Mouse (Mus musculus): Measurements from ENCODE around the gene Shkbp1. TPM values are rescaled to one million over a fixed set of nuclear protein-coding genes. Genes with fewer than 3 reads are reported as not detected.

The Shkbp1 gene
- total and polyA plus RNA-seq, 3 experiments: 23.3 to 62.8 (median 30.8) TPM

GRCm38 (mm10) chr7:27328648-27329047, 27.2 kb downstream of the Shkbp1 start:
- Histone ChIP-seq H3K9me3 (replicated peaks; ENCODE audit: low read length) (no peaks in the 10 kb centered on the region), H3K4me1 (ENCODE audit: control insufficient read depth in 1 of 2, insufficient read depth in 2 of 2) (peaks cover 4 to 37% of the 10 kb centered on the region in 2 experiments), H3K4me3 (replicated peaks in 1 of 3; ENCODE audit: low read depth in 2 of 3, low read length in 2 of 3, poor library complexity in 1 of 3) (no peak overlapping the region), H3K27me3 (replicated peaks) (peaks cover 19% of the 10 kb centered on the region), H3K9ac (ENCODE audit: insufficient read depth, low read depth) (no peak overlapping the region), H3K27ac (ENCODE audit: insufficient read depth, low read depth) (no peak overlapping the region), H3K36me3 (replicated peaks in 1 of 2; ENCODE audit: control insufficient read depth in 1 of 2, insufficient read depth in 1 of 2, low read length in 1 of 2) (no peaks in the 10 kb centered on the region), H3K79me2 (replicated peaks; ENCODE audit: control insufficient read depth, extremely low read depth, insufficient read depth, poor library complexity, severe bottlenecking) (no peaks in the 10 kb centered on the region), H3K4me2 (ENCODE audit: insufficient read depth, low read depth, poor library complexity, severe bottlenecking) (peak overlapping the region; percentile 33; the same call in 1 of the 2 replicates)
- dilution Hi-C loops (cut with MboI; ENCODE audit: extremely low pct_ligation_motif_present, extremely low pct_unique_long_range_greater_than_20kb, low sequenced_read_pairs) (no loop called here), in situ Hi-C loops (cut with MboI; ENCODE audit: low pct_ligation_motif_present, low pct_unique_long_range_greater_than_20kb, low sequenced_read_pairs) (no loop called here)
- no peak for DNase-seq (ENCODE audit: extremely low read depth)
- no peak for TF ChIP-seq USF1 (IDR thresholded peaks at IDR 0.05; ENCODE audit: low read depth, low read length)
- TF ChIP-seq CTCF (conservative IDR thresholded peaks at IDR 0.05 in 1 of 2, IDR thresholded peaks at IDR 0.05 in 1 of 2; ENCODE audit: low read depth in 2 of 2, low read length in 2 of 2): no peak
- no peak for TF ChIP-seq SMC3 (IDR thresholded peaks at IDR 0.05; ENCODE audit: low read depth, low read length)
- no peak for TF ChIP-seq NELFE (IDR thresholded peaks at IDR 0.05; ENCODE audit: low read depth, low read length)
- no peak for TF ChIP-seq MXI1 (IDR thresholded peaks at IDR 0.05; ENCODE audit: low read depth, low read length)
- no peak for TF ChIP-seq MYC (IDR thresholded peaks at IDR 0.05; ENCODE audit: low read depth, low read length)
- TF ChIP-seq NRF1 (IDR thresholded peaks at IDR 0.05; ENCODE audit: low read depth, low read length): no peak
- TF ChIP-seq JUND (conservative IDR thresholded peaks at IDR 0.05; ENCODE audit: low read depth, low read length): no peak
- TF ChIP-seq RAD21 (IDR thresholded peaks at IDR 0.05; ENCODE audit: low read depth, low read length): no peak
- no peak for TF ChIP-seq ZKSCAN1 (IDR thresholded peaks at IDR 0.05; ENCODE audit: borderline replicate concordance, low read depth, low read length)
- no peak for TF ChIP-seq SIN3A (IDR thresholded peaks at IDR 0.05; ENCODE audit: low read length)
- no peak for TF ChIP-seq CHD2 (IDR thresholded peaks at IDR 0.05; ENCODE audit: low read length)
- TF ChIP-seq TCF12 (IDR thresholded peaks at IDR 0.05; ENCODE audit: low read depth, low read length): no peak
- no peak for TF ChIP-seq POLR2AphosphoS2 (IDR thresholded peaks at IDR 0.05; ENCODE audit: low read depth, low read length)
- TF ChIP-seq ZNF384 (IDR thresholded peaks at IDR 0.05; ENCODE audit: low read depth, low read length): no peak
- TF ChIP-seq UBTF (IDR thresholded peaks at IDR 0.05; ENCODE audit: low read depth, low read length): no peak

DNA sequence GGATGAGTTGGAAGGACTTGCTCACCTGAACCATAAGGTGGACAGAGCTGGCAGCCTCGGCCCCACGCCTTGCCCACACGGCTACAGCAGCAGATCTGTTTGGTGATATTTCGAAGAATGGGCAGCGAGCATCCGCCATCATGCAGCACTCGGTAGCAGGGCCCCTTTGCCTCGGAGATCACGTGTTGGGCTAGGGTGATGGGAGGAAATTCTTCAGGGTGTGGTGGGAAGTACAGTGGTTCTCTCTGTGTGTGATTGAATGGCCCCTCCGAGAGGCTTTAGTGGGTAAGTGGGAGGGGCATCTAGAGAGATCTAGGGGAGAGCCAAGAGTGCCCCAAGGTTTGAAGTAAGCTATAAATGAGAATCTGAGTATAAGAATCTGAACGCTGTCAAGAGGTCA, 27.7 kb downstream of the Shkbp1 start:
- Histone ChIP-seq H3K9me3 (replicated peaks; ENCODE audit: low read length) (no peaks in the 10 kb centered on the region), H3K79me2 (replicated peaks; ENCODE audit: control insufficient read depth, extremely low read depth, insufficient read depth, poor library complexity, severe bottlenecking) (no peaks in the 10 kb centered on the region), H3K27ac (ENCODE audit: insufficient read depth, low read depth) (no peak overlapping the region), H3K4me3 (replicated peaks in 1 of 3; ENCODE audit: low read depth in 2 of 3, low read length in 2 of 3, poor library complexity in 1 of 3) (no peak overlapping the region), H3K36me3 (replicated peaks in 1 of 2; ENCODE audit: control insufficient read depth in 1 of 2, insufficient read depth in 1 of 2, low read length in 1 of 2) (no peaks in the 10 kb centered on the region), H3K4me2 (ENCODE audit: insufficient read depth, low read depth, poor library complexity, severe bottlenecking) (no peak overlapping the region), H3K4me1 (ENCODE audit: control insufficient read depth in 1 of 2, insufficient read depth in 2 of 2) (peaks cover 4 to 35% of the 10 kb centered on the region in 2 experiments), H3K9ac (ENCODE audit: insufficient read depth, low read depth) (no peak overlapping the region), H3K27me3 (replicated peaks) (peaks cover 16% of the 10 kb centered on the region)
- no peak for DNase-seq (ENCODE audit: extremely low read depth)
- TF ChIP-seq JUN (IDR thresholded peaks at IDR 0.05; ENCODE audit: insufficient read depth, low read depth, low read length): no peak
- TF ChIP-seq HCFC1 (IDR thresholded peaks at IDR 0.05; ENCODE audit: low read depth, low read length): no peak
- no peak for TF ChIP-seq PAX5 (IDR thresholded peaks at IDR 0.05; ENCODE audit: low read length)
- TF ChIP-seq NELFE (IDR thresholded peaks at IDR 0.05; ENCODE audit: low read depth, low read length): no peak
- TF ChIP-seq ZKSCAN1 (IDR thresholded peaks at IDR 0.05; ENCODE audit: borderline replicate concordance, low read depth, low read length): no peak
- TF ChIP-seq TBP (conservative IDR thresholded peaks at IDR 0.05; ENCODE audit: low read depth, low read length): no peak
- no peak for TF ChIP-seq USF1 (IDR thresholded peaks at IDR 0.05; ENCODE audit: low read depth, low read length)
- TF ChIP-seq KAT2A (IDR thresholded peaks at IDR 0.05; ENCODE audit: insufficient replicate concordance, low read length): no peak
- no peak for TF ChIP-seq RCOR1 (conservative IDR thresholded peaks at IDR 0.05; ENCODE audit: low read depth, low read length)
- TF ChIP-seq USF2 (conservative IDR thresholded peaks at IDR 0.05; ENCODE audit: low read depth, low read length): no peak
- TF ChIP-seq RAD21 (IDR thresholded peaks at IDR 0.05; ENCODE audit: low read depth, low read length): no peak
- no peak for TF ChIP-seq JUND (conservative IDR thresholded peaks at IDR 0.05; ENCODE audit: low read depth, low read length)
- no peak for TF ChIP-seq ZC3H11A (IDR thresholded peaks at IDR 0.05; ENCODE audit: low read depth, low read length)
- TF ChIP-seq IRF4 (IDR thresholded peaks at IDR 0.05; ENCODE audit: low read depth, low read length): no peak
- TF ChIP-seq POLR2AphosphoS2 (IDR thresholded peaks at IDR 0.05; ENCODE audit: low read depth, low read length): no peak
- no peak for TF ChIP-seq MXI1 (IDR thresholded peaks at IDR 0.05; ENCODE audit: low read depth, low read length)
- TF ChIP-seq MYC (IDR thresholded peaks at IDR 0.05; ENCODE audit: low read depth, low read length): no peak
- TF ChIP-seq CTCF (conservative IDR thresholded peaks at IDR 0.05 in 1 of 2, IDR thresholded peaks at IDR 0.05 in 1 of 2; ENCODE audit: low read depth in 2 of 2, low read length in 2 of 2): no peak
- in situ Hi-C loops (cut with MboI; ENCODE audit: low pct_ligation_motif_present, low pct_unique_long_range_greater_than_20kb, low sequenced_read_pairs): no loop called here
- dilution Hi-C loops (cut with MboI; ENCODE audit: extremely low pct_ligation_motif_present, extremely low pct_unique_long_range_greater_than_20kb, low sequenced_read_pairs): no loop called here

All from CH12.LX (cell line).